Mouse (Mus musculus) megakaryocyte-erythroid progenitor cell, adult 5-6 weeks (primary cell): ENCODE measurements at regions not wholly inside any gene's neighbourhood (a gene's known extent, or its start where the extent isn't known, plus 50 kb on each side); places are given as distances from the start of the nearest gene placed in this dataset.

Experiments used
- ATAC-seq: replicated peaks from 2 replicates; pipeline ENCODE4 v1.8.0; 2016; ENCODE audit warnings: mild to moderate bottlenecking, inconsistent platforms; ENCODE audit not compliant: severe bottlenecking, poor library complexity, low FRiP score, low TSS enrichment

DNA sequence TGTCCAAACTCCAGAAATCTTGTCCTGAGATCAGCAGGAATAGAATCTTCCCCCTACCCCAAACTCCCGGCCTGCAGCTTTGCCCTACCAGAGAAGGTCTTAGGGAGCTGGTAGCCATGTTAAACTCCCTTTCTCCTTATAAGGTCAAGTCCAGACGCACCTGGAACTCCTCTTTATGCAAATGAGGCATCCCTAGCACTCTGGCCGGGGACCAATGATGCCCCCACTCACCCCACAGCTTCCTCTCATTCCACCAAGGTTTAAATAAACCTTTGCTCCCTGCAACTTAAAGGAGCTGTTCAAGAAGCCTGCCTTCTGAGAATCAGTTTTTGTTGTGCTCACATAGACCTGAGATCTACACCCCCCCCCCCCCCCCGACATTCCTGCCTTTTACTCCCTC is 158.6 kb upstream of the Gimd1 start:
- ATAC-seq = no peak

DNA sequence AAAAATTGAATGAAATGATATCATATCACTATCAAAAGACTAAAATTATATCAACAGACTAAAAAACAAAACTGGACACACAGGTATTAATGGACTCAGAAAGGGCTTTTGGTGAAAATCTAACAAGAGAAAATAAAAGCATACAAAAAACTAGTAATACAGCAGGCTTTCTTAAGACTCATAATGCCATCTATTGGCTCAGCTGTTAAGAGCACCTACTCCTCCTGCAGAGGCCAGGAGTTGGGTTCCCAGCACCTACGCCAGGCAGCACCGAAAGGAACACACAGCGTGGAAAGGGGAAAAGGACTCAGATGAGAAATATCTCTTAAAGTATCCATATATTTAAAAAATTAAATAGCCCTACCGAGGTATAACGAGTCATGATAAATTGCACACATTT is 151.9 kb upstream of the Gimd1 start:
- ATAC-seq = no peak

DNA sequence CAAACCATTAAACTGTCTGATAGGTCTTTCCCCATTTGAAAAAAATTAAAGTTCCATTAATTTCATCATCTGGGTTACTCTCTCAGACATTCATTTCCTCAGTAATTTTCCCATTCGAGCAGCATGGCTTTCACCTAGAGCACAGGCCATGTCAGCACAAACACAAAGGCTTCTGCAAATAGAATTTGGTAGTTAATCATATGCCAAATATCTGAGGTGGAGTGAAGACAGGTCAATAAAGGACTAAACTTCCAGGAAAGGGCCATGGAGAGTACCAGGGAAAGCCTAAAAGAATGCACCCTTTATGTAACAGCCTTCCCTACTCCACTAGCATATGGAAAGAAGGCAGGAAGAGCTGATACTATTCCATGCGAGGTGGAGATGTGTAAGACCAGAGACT is 150.3 kb upstream of the Gimd1 start:
- no peak for ATAC-seq

DNA sequence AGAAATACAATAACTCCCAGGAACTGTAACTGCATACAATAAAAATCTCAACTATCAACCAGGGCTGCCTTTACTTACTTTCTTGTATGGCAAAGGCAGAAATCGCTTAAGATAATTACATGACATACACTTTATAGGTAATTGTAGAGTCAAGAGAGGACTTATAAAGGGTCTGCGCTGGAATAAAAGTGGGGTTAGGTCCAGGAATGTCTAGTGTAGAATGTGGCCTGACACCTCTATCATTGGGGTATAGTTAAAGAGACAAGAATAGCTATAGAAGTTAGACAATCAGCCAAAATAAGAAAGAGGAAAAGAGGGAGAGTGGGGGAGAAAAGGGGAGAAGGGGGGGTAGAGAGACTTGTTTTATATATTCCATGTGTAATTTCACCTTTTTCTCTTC is 144.8 kb upstream of the Gimd1 start:
- ATAC-seq = no peak

DNA sequence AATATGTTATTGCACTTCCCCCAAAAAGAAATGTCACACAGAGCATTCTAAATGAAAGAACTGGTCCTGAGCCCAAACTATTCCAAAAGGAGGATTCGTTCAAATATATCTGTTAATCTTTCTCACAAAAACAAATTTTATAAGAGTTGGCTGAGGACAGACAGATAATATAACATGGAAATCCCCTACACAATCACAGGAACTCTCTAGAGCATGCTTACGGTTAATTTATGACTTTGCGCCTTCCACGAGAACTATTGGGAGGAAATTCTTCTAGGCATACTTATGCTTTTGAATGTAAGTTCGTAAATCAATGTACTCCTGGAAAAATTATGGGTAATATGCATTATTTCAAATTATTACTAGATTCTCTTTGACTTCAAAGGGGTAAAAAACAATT is 144.1 kb upstream of the Gimd1 start:
- ATAC-seq = no peak

DNA sequence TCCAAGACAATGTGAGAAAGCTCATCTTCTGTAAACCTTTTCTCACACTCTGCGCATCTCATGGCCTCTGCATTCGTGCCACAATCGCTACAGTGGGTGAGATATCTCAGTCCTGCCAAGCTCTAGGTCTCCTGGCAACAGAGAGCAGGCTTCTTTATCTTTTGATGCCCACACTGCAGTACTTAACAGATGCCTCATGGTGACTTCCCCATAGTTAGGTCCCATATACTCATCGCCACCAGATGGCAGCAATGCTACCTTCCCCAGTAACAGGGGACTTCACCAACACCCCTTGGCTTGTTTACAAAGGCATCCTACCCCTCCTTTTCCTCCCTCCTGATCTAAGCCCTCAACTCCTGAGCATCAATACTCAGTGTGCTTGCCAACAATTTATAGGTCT is 123.5 kb upstream of the Gimd1 start:
- ATAC-seq = peak; percentile 100

DNA sequence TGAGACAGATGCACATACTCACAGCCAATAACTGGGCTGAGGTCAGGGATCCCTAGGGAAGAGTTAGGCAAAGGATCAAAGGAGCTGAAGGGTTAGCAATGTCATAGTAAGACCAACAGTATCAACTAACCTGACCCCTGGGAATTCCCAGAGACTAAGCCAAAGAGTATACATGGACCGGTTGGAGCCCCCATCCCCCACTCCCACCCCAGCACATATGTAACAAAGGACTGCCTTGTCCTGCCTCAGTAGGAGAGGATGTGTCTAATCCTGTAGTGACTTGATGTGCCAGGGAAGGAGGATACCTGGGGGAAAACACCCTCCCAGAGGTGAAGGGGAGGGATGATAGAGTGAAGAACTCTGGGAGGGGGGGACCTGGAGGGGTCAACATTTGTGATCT is 119.4 kb upstream of the Gimd1 start:
- ATAC-seq = no peak

DNA sequence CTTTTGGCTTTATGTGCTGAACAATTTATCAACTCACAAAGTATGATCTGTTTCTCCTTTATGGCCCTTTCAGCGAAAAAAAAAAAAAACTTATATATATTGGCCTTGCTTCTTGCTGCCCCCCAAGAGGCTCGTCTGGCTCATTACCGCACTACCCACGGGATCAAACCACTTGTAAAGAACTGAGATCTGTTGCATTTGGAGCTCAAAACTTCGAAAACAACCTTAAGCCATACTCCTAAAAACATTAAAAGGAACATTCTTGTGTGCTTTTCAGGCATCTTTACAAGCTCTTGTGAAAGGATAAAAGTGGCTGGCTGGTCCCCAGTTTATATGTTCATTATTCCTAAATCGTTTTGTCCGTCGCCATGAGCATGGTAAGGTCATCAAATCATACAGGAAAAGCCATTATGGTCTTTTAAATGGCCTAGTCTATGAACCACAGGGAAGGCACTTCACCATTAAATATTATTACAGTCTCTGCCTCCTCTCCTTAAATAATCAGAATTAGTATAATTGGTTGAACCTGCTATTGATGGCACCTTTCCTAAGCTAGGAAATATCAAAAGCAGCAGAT is 117.0 kb upstream of the Gimd1 start:
- ATAC-seq = no peak

DNA sequence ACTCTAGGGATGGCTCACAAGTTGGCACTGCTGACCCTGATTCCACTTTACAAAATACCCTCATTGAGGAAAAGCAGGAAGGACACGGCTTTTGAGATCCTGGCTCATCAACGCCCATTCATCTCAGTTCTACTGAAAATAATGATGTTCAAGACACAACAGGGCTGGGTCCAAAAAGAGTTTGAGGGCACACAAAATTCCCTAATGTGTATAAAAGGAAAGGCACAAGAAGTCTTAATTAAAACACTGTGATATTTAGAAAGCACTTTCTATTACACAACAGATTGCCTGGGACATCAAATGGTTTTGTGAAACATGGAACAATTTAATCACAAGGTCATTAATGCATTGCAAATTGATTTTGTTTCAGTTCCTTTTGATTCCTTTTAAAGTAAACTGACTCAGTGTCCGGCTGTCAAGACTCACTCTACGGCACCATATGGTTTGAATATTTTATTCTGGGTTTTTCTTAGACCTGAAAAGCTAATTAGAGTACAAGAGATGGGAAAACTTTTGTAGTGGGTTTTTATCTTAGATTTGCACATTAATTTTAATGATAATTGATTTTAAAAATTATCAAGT is 96.2 kb upstream of the Gimd1 start:
- ATAC-seq = no peak

DNA sequence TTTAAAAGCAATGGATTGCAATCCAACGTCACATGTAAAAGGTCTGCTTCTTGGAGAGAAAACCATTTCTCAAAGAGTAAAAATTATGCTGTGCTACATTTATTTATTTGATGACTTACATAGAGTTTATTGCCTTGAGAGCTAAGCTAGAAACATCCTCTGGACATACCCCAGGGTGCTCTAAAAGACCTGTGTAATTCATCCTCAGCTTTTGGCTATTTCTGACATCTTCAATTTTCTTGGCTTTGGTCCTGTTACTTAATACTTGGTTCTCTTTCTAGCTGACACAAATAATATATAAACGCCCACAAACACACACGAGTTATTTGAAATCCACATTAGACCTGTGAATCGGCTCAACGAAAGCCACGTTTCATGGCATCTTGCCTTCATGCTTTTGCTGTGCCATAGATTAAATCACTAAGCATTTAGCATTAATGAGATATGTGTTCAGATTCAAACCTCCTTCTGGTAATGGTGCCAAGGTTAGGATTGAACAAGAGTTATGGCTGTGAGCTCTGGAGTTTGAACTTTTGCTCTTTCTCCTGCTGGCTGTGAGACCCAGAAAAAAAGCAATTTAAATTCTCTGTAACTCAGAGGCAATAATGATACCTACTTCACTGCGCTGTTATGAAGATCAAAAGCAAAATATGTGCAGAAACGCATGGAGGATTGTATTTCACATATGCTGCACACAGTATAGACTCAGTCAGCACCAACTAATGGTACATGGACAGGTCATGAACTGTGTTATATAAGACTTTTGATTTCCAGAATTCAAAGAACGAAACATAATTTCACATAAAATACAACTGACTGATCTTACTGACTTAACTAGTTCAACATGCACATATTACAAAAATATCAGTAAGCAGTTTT is 89.6 kb upstream of the Gimd1 start:
- ATAC-seq = no peak

DNA sequence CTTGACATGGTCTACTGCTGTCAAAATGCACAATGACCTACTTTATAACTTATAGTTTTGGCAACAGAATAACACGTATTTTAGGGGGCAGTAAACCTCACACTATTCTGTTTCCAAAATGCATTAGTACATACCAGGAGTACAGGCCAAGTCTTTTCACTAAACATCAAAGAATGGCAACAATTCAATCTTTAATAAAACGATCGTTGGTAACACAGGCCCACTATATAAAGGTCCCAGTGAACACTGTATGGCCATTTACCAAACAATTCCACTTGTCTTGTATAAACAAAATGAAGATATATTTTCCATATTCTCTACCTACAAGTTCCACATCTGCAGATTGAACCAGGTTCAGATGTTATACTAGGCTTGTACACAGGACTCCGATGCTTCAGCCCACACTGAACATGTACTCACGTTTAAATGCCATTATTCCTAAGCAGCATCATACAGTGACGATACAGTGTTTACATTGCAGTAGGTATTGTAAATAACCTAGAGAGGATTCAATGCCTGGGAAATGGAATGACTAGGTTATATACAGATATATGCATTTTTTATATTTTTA is 78.3 kb upstream of the Gimd1 start:
- no peak for ATAC-seq

DNA sequence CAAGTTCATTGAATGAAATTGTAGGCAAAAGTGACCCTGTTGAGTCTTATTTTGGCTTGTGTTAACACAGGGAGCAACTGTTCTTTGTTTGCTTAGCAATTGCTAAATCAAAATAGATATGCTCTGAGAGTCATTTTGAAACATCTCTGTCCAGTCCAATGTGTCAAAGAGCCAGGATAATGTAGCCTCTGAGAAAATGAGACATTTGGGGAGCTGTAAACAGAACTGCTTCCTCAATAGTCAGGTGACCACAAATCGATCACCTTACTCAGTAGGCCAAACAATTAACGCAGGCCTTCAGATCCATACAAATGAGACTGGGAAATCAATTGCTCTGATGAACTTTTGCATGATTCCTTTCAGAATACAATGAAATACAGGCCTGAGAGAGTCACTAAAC is 63.9 kb upstream of the Gimd1 start:
- ATAC-seq = no peak

DNA sequence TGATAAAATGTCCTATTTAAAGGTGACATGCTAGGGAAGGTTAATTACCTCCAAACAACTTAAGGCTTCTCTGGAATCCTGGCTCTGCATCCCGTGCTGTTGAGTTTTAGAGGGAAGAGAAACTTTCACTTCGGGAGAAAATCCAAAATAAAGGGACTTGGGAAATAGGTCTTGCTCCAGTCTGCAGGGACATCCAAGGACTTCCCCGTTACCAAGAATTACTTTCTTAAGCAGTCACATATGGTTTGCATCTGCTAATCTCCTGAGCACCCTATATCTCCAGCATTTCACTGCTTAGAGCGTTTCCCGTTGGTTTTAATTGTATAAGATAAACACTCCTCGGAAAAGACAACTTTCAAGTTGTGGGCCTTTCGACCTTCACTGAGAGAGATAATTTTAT is 63.3 kb upstream of the Gimd1 start:
- ATAC-seq = no peak
